Mouse (Mus musculus) lung, postnatal 0 days (tissue): ENCODE data around the gene B4galt5.

Source experiments
- CTCF ChIP-seq: IDR thresholded peaks from 2 replicates; pipeline ENCODE4 v1.5.1; 2016; ENCODE audit warnings: antibody characterized with exemption, mild to moderate bottlenecking
- EP300 ChIP-seq: IDR thresholded peaks from 2 replicates; pipeline ENCODE4 v1.6.1; 2016; ENCODE audit warnings: antibody characterized with exemption, mild to moderate bottlenecking, control low read depth

DNA sequence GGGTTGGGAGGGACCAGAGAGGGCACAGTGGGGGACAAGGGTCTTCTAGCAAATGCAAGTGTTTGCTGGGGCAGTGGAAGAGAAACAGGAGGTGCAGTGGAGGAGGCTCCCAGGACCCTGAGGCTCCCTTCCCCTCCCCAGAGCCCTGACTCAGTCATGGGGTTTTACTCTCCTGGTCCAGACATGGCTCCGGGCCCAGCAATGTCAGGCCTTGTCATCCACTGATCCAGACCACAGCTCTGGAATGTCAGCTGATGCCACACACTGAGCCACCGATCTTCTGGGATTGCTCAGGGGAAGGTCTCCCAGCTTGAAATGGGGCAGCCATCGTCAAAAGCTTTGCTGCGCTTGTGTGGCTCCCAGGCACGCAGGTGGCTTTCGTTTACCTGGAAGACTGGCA lies 38.0 kb upstream of the B4galt5 start:
- no peak for TF ChIP-seq CTCF
- TF ChIP-seq EP300, result no peak
